Mouse (Mus musculus): ENCODE results near the gene Cd1d1. TPM values are rescaled to one million over a fixed set of nuclear protein-coding genes. Genes with fewer than 3 reads are reported as not detected.
"Not testable (repeated sequence)": the region's sequence is repeated elsewhere in the genome, so short reads cannot be mapped to it uniquely, and the experiment has no call there.

The Cd1d1 gene
- polyA plus RNA-seq, 1 experiment from 2014 or later = 38.6 TPM

- not testable (repeated sequence) for H3K27ac ChIP-seq (ENCODE audit: low read length); H3K4me1 ChIP-seq (replicated peaks; ENCODE audit: control insufficient read depth, insufficient read depth, low read length); H3K27me3 ChIP-seq (ENCODE audit: control insufficient read depth, insufficient read depth, low read depth, low read length); ATAC-seq (ENCODE audit: low read depth); H3K4me2 ChIP-seq (ENCODE audit: low read depth, low read length); H3K9ac ChIP-seq (ENCODE audit: low read length); H3K9me3 ChIP-seq (ENCODE audit: control insufficient read depth, low read length); H3K36me3 ChIP-seq (ENCODE audit: control insufficient read depth, insufficient read depth, low read length); H3K4me3 ChIP-seq (ENCODE audit: low read length)
- WGBS = 65% methylated on average over 3 of the region's 3 CpGs
These were observed 13.2 kb upstream of the Cd1d1 start for GRCm38 (mm10) chr3:87012406-87012805.

DNA sequence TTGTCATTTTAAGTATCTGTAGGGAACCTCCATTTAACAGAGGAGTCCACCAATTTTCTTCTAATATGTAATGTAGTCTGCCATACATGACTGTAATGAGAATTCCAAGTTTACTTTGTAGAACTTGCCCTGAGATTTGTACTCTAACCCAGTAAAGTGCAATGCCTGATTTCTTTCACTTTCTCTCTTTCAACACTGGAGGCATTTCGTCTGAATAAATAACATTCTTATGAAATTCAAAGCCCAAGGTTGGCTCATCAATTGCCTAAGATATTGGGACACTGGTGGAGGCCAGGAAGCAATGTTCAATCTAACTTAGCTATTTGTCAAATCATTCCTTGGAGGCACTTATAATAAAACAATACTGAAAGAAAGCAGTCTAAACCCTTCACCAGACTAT lies 9.0 kb upstream of the Cd1d1 start:
- not testable (repeated sequence) for H3K4me1 ChIP-seq (replicated peaks; ENCODE audit: control insufficient read depth, insufficient read depth, low read length); ATAC-seq (ENCODE audit: low read depth); H3K4me2 ChIP-seq (ENCODE audit: low read depth, low read length); H3K36me3 ChIP-seq (ENCODE audit: control insufficient read depth, insufficient read depth, low read length); H3K27me3 ChIP-seq (ENCODE audit: control insufficient read depth, insufficient read depth, low read depth, low read length); H3K9ac ChIP-seq (ENCODE audit: low read length); H3K9me3 ChIP-seq (ENCODE audit: control insufficient read depth, low read length); H3K4me3 ChIP-seq (ENCODE audit: low read length); H3K27ac ChIP-seq (ENCODE audit: low read length)
- whole genome bisulfite sequencing = 67% methylated on average over 1 of the region's 1 CpGs

GRCm38 (mm10) chr3:87000676-87001075 lies 1.4 kb upstream of the Cd1d1 start:
- Histone ChIP-seq H3K9ac (ENCODE audit: low read length) (no peak overlapping the region), H3K36me3 (ENCODE audit: control insufficient read depth, insufficient read depth, low read length) (no peaks in the 10 kb centered on the region), H3K27me3 (ENCODE audit: control insufficient read depth, insufficient read depth, low read depth, low read length) (no peaks in the 10 kb centered on the region), H3K4me3 (ENCODE audit: low read length) (no peak overlapping the region), H3K9me3 (ENCODE audit: control insufficient read depth, low read length) (no peaks in the 10 kb centered on the region), H3K4me2 (ENCODE audit: low read depth, low read length) (no peak overlapping the region), H3K4me1 (replicated peaks; ENCODE audit: control insufficient read depth, insufficient read depth, low read length) (peaks cover 10% of the 10 kb centered on the region; the same call in 1 of the 2 replicates), H3K27ac (ENCODE audit: low read length) (no peak overlapping the region)
- ATAC-seq (ENCODE audit: low read depth) = peak; percentile 35
- 21% methylated on average over 4 of the region's 4 CpGs for WGBS

DNA sequence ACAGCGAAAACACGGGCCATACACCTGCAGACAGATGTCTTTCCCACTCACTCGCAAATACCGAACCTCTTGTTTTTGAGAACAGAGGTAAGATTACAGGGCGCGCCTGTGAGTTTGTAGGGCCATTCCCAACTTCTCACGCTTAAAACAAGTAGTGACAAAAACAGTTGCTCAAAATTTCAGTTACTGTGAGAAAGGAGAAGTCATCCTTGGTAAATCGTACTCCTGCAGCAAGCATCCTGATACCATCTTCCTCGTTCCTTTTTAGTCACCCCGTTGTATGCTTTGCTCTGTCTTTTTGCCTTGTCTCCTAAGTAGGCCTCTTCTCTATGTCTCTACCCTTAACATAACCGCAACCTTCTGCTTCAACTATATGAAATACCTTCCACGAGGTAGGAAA lies 810 bp upstream of the Cd1d1 start:
- Histone ChIP-seq H3K9me3 (ENCODE audit: control insufficient read depth, low read length) (no peaks in the 10 kb centered on the region), H3K9ac (ENCODE audit: low read length) (no peak overlapping the region), H3K4me1 (replicated peaks; ENCODE audit: control insufficient read depth, insufficient read depth, low read length) (peaks cover 10% of the 10 kb centered on the region; the same call in 1 of the 2 replicates), H3K4me2 (ENCODE audit: low read depth, low read length) (no peak overlapping the region), H3K4me3 (ENCODE audit: low read length) (no peak overlapping the region), H3K36me3 (ENCODE audit: control insufficient read depth, insufficient read depth, low read length) (no peaks in the 10 kb centered on the region), H3K27ac (ENCODE audit: low read length) (no peak overlapping the region), H3K27me3 (ENCODE audit: control insufficient read depth, insufficient read depth, low read depth, low read length) (no peaks in the 10 kb centered on the region)
- 82% methylated on average over 12 of the region's 12 CpGs for WGBS
- ATAC-seq (ENCODE audit: low read depth) = no peak

GRCm38 (mm10) chr3:86998433-86999414 lies 517 bp downstream of the Cd1d1 start:
- WGBS = 3% methylated on average over 23 of the region's 24 CpGs
- not testable (repeated sequence) for H3K27me3 ChIP-seq (ENCODE audit: control insufficient read depth, insufficient read depth, low read depth, low read length); H3K9me3 ChIP-seq (ENCODE audit: control insufficient read depth, low read length); H3K36me3 ChIP-seq (ENCODE audit: control insufficient read depth, insufficient read depth, low read length)
- Histone ChIP-seq H3K4me1 (replicated peaks; ENCODE audit: control insufficient read depth, insufficient read depth, low read length) (peaks cover 10% of the 10 kb centered on the region; the same call in 1 of the 2 replicates), H3K9ac (ENCODE audit: low read length) (peak overlapping the region; percentile 81), H3K27ac (ENCODE audit: low read length) (peak overlapping the region; percentile 95), H3K4me3 (ENCODE audit: low read length) (peak overlapping the region; percentile 68), H3K4me2 (ENCODE audit: low read depth, low read length) (peak overlapping the region; percentile 80)
- ATAC-seq (ENCODE audit: low read depth) = peak; percentile 98

DNA sequence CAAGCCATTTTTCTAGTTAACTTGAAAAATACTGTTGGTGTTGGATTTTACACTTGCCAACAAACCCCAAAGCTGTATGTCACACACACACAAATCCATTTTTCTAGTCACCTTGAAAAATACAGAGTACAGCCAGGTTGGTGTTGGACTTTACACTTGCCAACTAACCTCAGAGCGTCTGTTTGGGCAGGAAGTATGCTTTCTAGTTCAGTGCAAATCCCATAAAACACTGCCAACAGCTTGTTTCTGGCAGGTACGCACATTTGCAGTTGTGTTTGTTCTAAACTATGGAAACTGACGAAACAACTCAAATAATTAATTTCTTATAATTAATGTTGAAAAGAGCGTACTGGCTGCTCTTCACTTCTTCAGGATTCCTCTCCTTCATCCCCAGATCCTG lies 3.1 kb downstream of the Cd1d1 start:
- Histone ChIP-seq H3K4me2 (ENCODE audit: low read depth, low read length) (no peak overlapping the region), H3K9me3 (ENCODE audit: control insufficient read depth, low read length) (no peaks in the 10 kb centered on the region), H3K4me1 (replicated peaks; ENCODE audit: control insufficient read depth, insufficient read depth, low read length) (peaks cover 10% of the 10 kb centered on the region; the same call in 1 of the 2 replicates), H3K36me3 (ENCODE audit: control insufficient read depth, insufficient read depth, low read length) (no peaks in the 10 kb centered on the region), H3K9ac (ENCODE audit: low read length) (no peak overlapping the region), H3K4me3 (ENCODE audit: low read length) (no peak overlapping the region), H3K27ac (ENCODE audit: low read length) (no peak overlapping the region), H3K27me3 (ENCODE audit: control insufficient read depth, insufficient read depth, low read depth, low read length) (no peaks in the 10 kb centered on the region)
- ATAC-seq (ENCODE audit: low read depth) = no peak
- 81% methylated on average over 4 of the region's 4 CpGs for WGBS

DNA sequence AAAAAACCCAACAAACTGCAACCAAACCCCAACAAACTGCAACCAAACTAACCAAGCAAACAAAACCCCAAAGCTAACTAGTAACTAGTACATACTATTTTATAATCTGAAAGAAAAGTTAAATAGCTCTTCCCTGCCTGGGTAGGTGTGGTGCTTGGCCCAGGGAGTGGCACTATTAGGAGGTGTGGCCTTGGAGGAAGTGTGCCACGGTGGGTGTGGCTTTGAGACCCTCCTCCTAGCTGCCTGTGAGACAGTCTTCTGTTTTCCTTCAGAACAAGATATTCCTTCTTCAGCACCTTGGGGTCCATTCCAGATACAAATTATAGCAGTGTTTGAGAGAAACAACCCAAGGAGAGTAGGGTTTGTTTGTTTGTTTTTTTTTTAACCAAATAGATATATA lies 3.9 kb downstream of the Cd1d1 start:
- WGBS = 57% methylated on average over 1 of the region's 1 CpGs
- ATAC-seq (ENCODE audit: low read depth) = no peak

GRCm38 (mm10) chr3:86986969-86987368 lies 12.3 kb downstream of the Cd1d1 start:
- Histone ChIP-seq H3K4me3 (ENCODE audit: low read length) (peak overlapping the region; percentile 46), H3K4me2 (ENCODE audit: low read depth, low read length) (peak overlapping the region; percentile 64), H3K9ac (ENCODE audit: low read length) (peak overlapping the region; percentile 64; the same call in 1 of the 2 replicates)
- not testable (repeated sequence) for H3K27ac ChIP-seq (ENCODE audit: low read length); H3K9me3 ChIP-seq (ENCODE audit: control insufficient read depth, low read length); ATAC-seq (ENCODE audit: low read depth); H3K4me1 ChIP-seq (replicated peaks; ENCODE audit: control insufficient read depth, insufficient read depth, low read length); H3K27me3 ChIP-seq (ENCODE audit: control insufficient read depth, insufficient read depth, low read depth, low read length); H3K36me3 ChIP-seq (ENCODE audit: control insufficient read depth, insufficient read depth, low read length)
- 40% methylated on average over 4 of the region's 6 CpGs for WGBS

More for the DNA sequence above, 3.9 kb downstream of the Cd1d1 start:
- peaks cover 6% of the 10 kb centered on the region; the same call in 1 of the 2 replicates for H3K4me1 ChIP-seq (replicated peaks; ENCODE audit: control insufficient read depth, insufficient read depth, low read length)
- no peak overlapping the region for H3K4me2 ChIP-seq (ENCODE audit: low read depth, low read length)
- no peak overlapping the region for H3K9ac ChIP-seq (ENCODE audit: low read length)
- H3K4me3 ChIP-seq (ENCODE audit: low read length) = no peak overlapping the region
- H3K27me3 ChIP-seq (ENCODE audit: control insufficient read depth, insufficient read depth, low read depth, low read length) = no peaks in the 10 kb centered on the region
- H3K27ac ChIP-seq (ENCODE audit: low read length) = no peak overlapping the region
- H3K9me3 ChIP-seq (ENCODE audit: control insufficient read depth, low read length) = no peaks in the 10 kb centered on the region
- H3K36me3 ChIP-seq (ENCODE audit: control insufficient read depth, insufficient read depth, low read length) = no peaks in the 10 kb centered on the region

- Histone ChIP-seq H3K9me3 (ENCODE audit: control insufficient read depth, low read length) (no peaks in the 10 kb centered on the region), H3K4me1 (replicated peaks; ENCODE audit: control insufficient read depth, insufficient read depth, low read length) (no peaks in the 10 kb centered on the region), H3K9ac (ENCODE audit: low read length) (peak overlapping the region; percentile 64), H3K4me3 (ENCODE audit: low read length) (peak overlapping the region; percentile 46), H3K27me3 (ENCODE audit: control insufficient read depth, insufficient read depth, low read depth, low read length) (no peaks in the 10 kb centered on the region), H3K36me3 (ENCODE audit: control insufficient read depth, insufficient read depth, low read length) (no peaks in the 10 kb centered on the region), H3K4me2 (ENCODE audit: low read depth, low read length) (peak overlapping the region; percentile 64), H3K27ac (ENCODE audit: low read length) (no peak overlapping the region)
- ATAC-seq (ENCODE audit: low read depth) = peak; percentile 61; the same call in 1 of the 2 replicates
- WGBS = 18% methylated on average over 12 of the region's 12 CpGs
These were observed 12.8 kb downstream of the Cd1d1 start for GRCm38 (mm10) chr3:86986490-86986889.

Data from lung, embryonic 16.5 days (tissue).